Mouse (Mus musculus): Measurements from ENCODE around the gene Tpcn2. TPM values are rescaled to one million over a fixed set of nuclear protein-coding genes. Genes with fewer than 3 reads are reported as not detected.

The Tpcn2 gene
- total and polyA plus RNA-seq, 3 experiments: 3.7 to 7.3 (median 7.2) TPM

DNA sequence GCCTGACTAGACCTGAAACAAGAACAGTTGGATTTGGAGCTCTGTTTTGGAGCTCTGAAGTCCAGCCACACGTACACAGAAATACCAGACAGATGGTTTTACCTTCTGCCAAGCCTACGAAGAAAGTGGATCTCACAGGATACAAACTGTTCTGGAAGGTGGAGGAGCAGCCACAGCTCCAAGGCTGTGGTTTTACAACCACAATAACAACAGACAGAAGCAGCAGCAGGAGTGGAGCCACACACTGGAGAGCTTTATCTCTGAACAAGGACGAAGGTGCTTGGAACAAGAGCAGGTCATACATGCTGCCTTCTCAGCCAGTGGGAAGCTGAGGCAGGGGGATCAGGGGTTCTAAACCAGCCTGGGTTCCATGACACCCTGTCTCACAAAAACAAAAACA lies 35.7 kb upstream of the Tpcn2 start:
- in situ Hi-C loops (cut with MboI; ENCODE audit: low pct_ligation_motif_present, low pct_unique_long_range_greater_than_20kb, low sequenced_read_pairs) (no loop called here), dilution Hi-C loops (cut with MboI; ENCODE audit: extremely low pct_ligation_motif_present, extremely low pct_unique_long_range_greater_than_20kb, low sequenced_read_pairs) (no loop called here)
- Histone ChIP-seq H3K79me2 (replicated peaks; ENCODE audit: control insufficient read depth, extremely low read depth, insufficient read depth, poor library complexity, severe bottlenecking) (no peaks in the 10 kb centered on the region), H3K4me2 (ENCODE audit: insufficient read depth, low read depth, poor library complexity, severe bottlenecking) (no peak overlapping the region), H3K27ac (ENCODE audit: insufficient read depth, low read depth) (no peak overlapping the region), H3K4me1 (ENCODE audit: control insufficient read depth in 1 of 2, insufficient read depth in 2 of 2) (no peaks in the 10 kb centered on the region), H3K4me3 (replicated peaks in 1 of 3; ENCODE audit: low read depth in 2 of 3, low read length in 2 of 3, poor library complexity in 1 of 3) (no peak overlapping the region), H3K36me3 (replicated peaks in 1 of 2; ENCODE audit: control insufficient read depth in 1 of 2, insufficient read depth in 1 of 2, low read length in 1 of 2) (no peaks in the 10 kb centered on the region), H3K9ac (ENCODE audit: insufficient read depth, low read depth) (no peak overlapping the region), H3K9me3 (replicated peaks; ENCODE audit: low read length) (peaks cover 6% of the 10 kb centered on the region), H3K27me3 (replicated peaks) (peaks cover 55% of the 10 kb centered on the region)
- TF ChIP-seq ZMIZ1 (IDR thresholded peaks at IDR 0.05; ENCODE audit: low read depth, low read length) (no peak), TCF12 (IDR thresholded peaks at IDR 0.05; ENCODE audit: low read depth, low read length) (no peak), SIN3A (IDR thresholded peaks at IDR 0.05; ENCODE audit: low read length) (no peak), CHD2 (IDR thresholded peaks at IDR 0.05; ENCODE audit: low read length) (no peak), ETS1 (conservative IDR thresholded peaks at IDR 0.05; ENCODE audit: low read depth, low read length) (no peak), CTCF (conservative IDR thresholded peaks at IDR 0.05 in 1 of 2, IDR thresholded peaks at IDR 0.05 in 1 of 2; ENCODE audit: low read depth in 2 of 2, low read length in 2 of 2) (no peak), MAZ (IDR thresholded peaks at IDR 0.05; ENCODE audit: low read depth, low read length) (no peak)
- no peak for DNase-seq (ENCODE audit: extremely low read depth)

DNA sequence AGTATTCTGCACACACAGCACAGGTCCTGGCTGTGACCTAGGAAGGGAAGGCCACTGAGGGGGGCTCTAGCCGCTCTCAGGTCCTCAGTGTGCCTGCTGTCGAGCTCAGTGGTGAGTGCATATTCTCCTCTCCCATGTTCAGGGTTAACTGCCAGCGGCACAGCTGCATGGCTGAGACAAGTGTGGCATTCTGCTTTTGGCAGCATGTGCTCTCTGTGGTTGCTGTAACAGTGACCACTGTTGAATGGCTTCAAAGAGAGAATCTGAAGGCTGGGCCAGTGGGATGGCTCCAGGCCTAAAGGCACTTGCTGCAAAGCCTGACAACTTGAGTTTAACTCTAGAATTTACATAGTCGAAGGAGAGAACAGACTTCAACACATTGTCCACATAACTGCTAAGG lies 33.7 kb upstream of the Tpcn2 start:
- H3K27ac ChIP-seq (ENCODE audit: insufficient read depth, low read depth): no peak overlapping the region
- in situ Hi-C loops (cut with MboI; ENCODE audit: low pct_ligation_motif_present, low pct_unique_long_range_greater_than_20kb, low sequenced_read_pairs) (no loop called here), dilution Hi-C loops (cut with MboI; ENCODE audit: extremely low pct_ligation_motif_present, extremely low pct_unique_long_range_greater_than_20kb, low sequenced_read_pairs) (no loop called here)
- TF ChIP-seq NELFE (IDR thresholded peaks at IDR 0.05; ENCODE audit: low read depth, low read length): no peak
- no peak for TF ChIP-seq ZMIZ1 (IDR thresholded peaks at IDR 0.05; ENCODE audit: low read depth, low read length)
- TF ChIP-seq MAZ (IDR thresholded peaks at IDR 0.05; ENCODE audit: low read depth, low read length): no peak
- TF ChIP-seq BHLHE40 (IDR thresholded peaks at IDR 0.05; ENCODE audit: low read depth, low read length): no peak
- no peak for TF ChIP-seq HCFC1 (IDR thresholded peaks at IDR 0.05; ENCODE audit: low read depth, low read length)
- TF ChIP-seq ELF1 (IDR thresholded peaks at IDR 0.05; ENCODE audit: low read depth, low read length): no peak
- no peak for TF ChIP-seq IRF4 (IDR thresholded peaks at IDR 0.05; ENCODE audit: low read depth, low read length)
- H3K4me3 ChIP-seq (replicated peaks in 1 of 3; ENCODE audit: low read depth in 2 of 3, low read length in 2 of 3, poor library complexity in 1 of 3): no peak overlapping the region
- no peaks in the 10 kb centered on the region for H3K4me1 ChIP-seq (ENCODE audit: control insufficient read depth in 1 of 2, insufficient read depth in 2 of 2)
- peaks cover under 1% of the 10 kb centered on the region for H3K9me3 ChIP-seq (replicated peaks; ENCODE audit: low read length)
- H3K36me3 ChIP-seq (replicated peaks in 1 of 2; ENCODE audit: control insufficient read depth in 1 of 2, insufficient read depth in 1 of 2, low read length in 1 of 2): no peaks in the 10 kb centered on the region
- DNase-seq (ENCODE audit: extremely low read depth): no peak
- H3K79me2 ChIP-seq (replicated peaks; ENCODE audit: control insufficient read depth, extremely low read depth, insufficient read depth, poor library complexity, severe bottlenecking): no peaks in the 10 kb centered on the region
- peaks cover 52% of the 10 kb centered on the region for H3K27me3 ChIP-seq (replicated peaks)
- no peak overlapping the region for H3K9ac ChIP-seq (ENCODE audit: insufficient read depth, low read depth)
- H3K4me2 ChIP-seq (ENCODE audit: insufficient read depth, low read depth, poor library complexity, severe bottlenecking): no peak overlapping the region

DNA sequence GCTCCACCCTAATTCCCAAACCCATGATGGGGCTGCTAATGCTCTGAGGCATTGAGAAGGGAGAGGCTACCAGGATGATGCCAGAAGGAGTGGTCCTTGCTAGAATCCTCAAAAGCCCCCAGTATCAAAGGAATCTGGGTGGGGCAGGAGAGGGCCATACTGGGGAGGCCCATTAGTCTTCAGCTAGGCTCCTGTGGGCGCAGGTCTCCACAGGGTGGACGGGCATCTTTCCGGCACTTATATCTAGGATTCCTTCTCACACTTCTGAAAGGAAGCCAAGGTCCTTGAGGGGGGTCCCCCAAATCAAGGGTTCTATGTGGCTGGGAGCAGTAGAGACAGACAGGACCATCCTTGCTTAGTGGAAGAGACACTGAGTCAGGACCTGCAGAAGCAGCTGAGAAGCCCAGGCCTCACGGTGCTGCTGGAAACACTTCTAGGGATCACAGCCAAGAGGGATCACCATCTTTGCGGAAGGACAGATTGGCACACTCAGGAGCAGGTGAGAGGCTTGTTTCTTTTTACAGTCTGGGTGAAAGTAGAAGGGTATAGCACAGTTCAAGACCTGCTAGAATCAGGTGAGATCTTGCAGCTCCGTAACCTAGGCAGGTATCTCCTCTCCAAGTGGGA lies 31.1 kb upstream of the Tpcn2 start, which contains the start of gene Mrgprd:
Gene Mrgprd, plus strand, starts transcription at position 51 of the 627 bp plus-strand sequence.
- dilution Hi-C loops (cut with MboI; ENCODE audit: extremely low pct_ligation_motif_present, extremely low pct_unique_long_range_greater_than_20kb, low sequenced_read_pairs) (no loop called here), in situ Hi-C loops (cut with MboI; ENCODE audit: low pct_ligation_motif_present, low pct_unique_long_range_greater_than_20kb, low sequenced_read_pairs) (no loop called here)
- Histone ChIP-seq H3K4me3 (replicated peaks in 1 of 3; ENCODE audit: low read depth in 2 of 3, low read length in 2 of 3, poor library complexity in 1 of 3) (no peak within 1 kb of the TSS), H3K4me1 (ENCODE audit: control insufficient read depth in 1 of 2, insufficient read depth in 2 of 2) (peaks cover under 1 to 11% of the 10 kb centered on the region in 2 experiments; a peak in 3 of 4 replicates), H3K36me3 (replicated peaks in 1 of 2; ENCODE audit: control insufficient read depth in 1 of 2, insufficient read depth in 1 of 2, low read length in 1 of 2) (no peaks in the 10 kb centered on the region), H3K9ac (ENCODE audit: insufficient read depth, low read depth) (no peak within 1 kb of the TSS), H3K27me3 (replicated peaks) (peaks cover 62% of the 10 kb centered on the region), H3K9me3 (replicated peaks; ENCODE audit: low read length) (no peaks in the 10 kb centered on the region), H3K27ac (ENCODE audit: insufficient read depth, low read depth) (no peak within 1 kb of the TSS), H3K79me2 (replicated peaks; ENCODE audit: control insufficient read depth, extremely low read depth, insufficient read depth, poor library complexity, severe bottlenecking) (no peaks in the 10 kb centered on the region), H3K4me2 (ENCODE audit: insufficient read depth, low read depth, poor library complexity, severe bottlenecking) (no peak within 1 kb of the TSS)
- TF ChIP-seq ZMIZ1 (IDR thresholded peaks at IDR 0.05; ENCODE audit: low read depth, low read length) (no peak), KAT2A (IDR thresholded peaks at IDR 0.05; ENCODE audit: insufficient replicate concordance, low read length) (no peak), CHD1 (IDR thresholded peaks at IDR 0.05; ENCODE audit: low read depth, low read length) (no peak), BHLHE40 (IDR thresholded peaks at IDR 0.05; ENCODE audit: low read depth, low read length) (no peak), ZNF384 (IDR thresholded peaks at IDR 0.05; ENCODE audit: low read depth, low read length) (no peak), UBTF (IDR thresholded peaks at IDR 0.05; ENCODE audit: low read depth, low read length) (no peak), MAX (IDR thresholded peaks at IDR 0.05; ENCODE audit: low read length) (no peak), MXI1 (IDR thresholded peaks at IDR 0.05; ENCODE audit: low read depth, low read length) (no peak), RAD21 (IDR thresholded peaks at IDR 0.05; ENCODE audit: low read depth, low read length) (no peak), NRF1 (IDR thresholded peaks at IDR 0.05; ENCODE audit: low read depth, low read length) (no peak), JUND (conservative IDR thresholded peaks at IDR 0.05; ENCODE audit: low read depth, low read length) (no peak), POLR2AphosphoS2 (IDR thresholded peaks at IDR 0.05; ENCODE audit: low read depth, low read length) (no peak), GABPA (IDR thresholded peaks at IDR 0.05; ENCODE audit: insufficient replicate concordance, low read depth, low read length) (no peak), TBP (conservative IDR thresholded peaks at IDR 0.05; ENCODE audit: low read depth, low read length) (no peak)
- no peak for DNase-seq (ENCODE audit: extremely low read depth)

All from CH12.LX (cell line).